Mouse (Mus musculus) E14TG2a.4 (cell line): ENCODE measurements around the gene Fbxo39.

Source experiments
- CTCF ChIP-seq: conservative IDR thresholded peaks from 2 replicates; pipeline ENCODE4 v1.5.1; 2014; ENCODE audit warnings: low read length
- NANOG ChIP-seq: IDR thresholded peaks from 2 replicates; pipeline ENCODE4 v1.6.1; 2014; ENCODE audit warnings: borderline replicate concordance, low read length, mixed read lengths

GRCm38 (mm10) chr11:72311355-72312001, 2.8 kb upstream of the Fbxo39 start:
- TF ChIP-seq CTCF (peak; percentile 37), NANOG (no peak)
